Mouse (Mus musculus): ENCODE data around the gene Gm17727. TPM values are rescaled to one million over a fixed set of nuclear protein-coding genes. Genes with fewer than 3 reads are reported as not detected.

The Gm17727 gene
- total RNA-seq (2023) = not detected

GRCm38 (mm10) chr9:35778009-35778408, at the start of gene Gm17727:
Gm17727 (minus strand) TSS chr9:35778109.

GRCm38 (mm10) chr9:35790001-35790400, 12.1 kb upstream of the Gm17727 start, which contains the start of the genes Gm27235 and D730048I06Rik:
Gm27235 (minus strand) TSS chr9:35790101.
D730048I06Rik (minus strand) TSS chr9:35790112.

GRCm38 (mm10) chr9:35740749-35741148, 37.2 kb downstream of the Gm17727 start, which contains the start of gene Gm17677:
Gm17677 (plus strand) TSS chr9:35741049.

Other genes with a start within 250 kb of the Gm17727 start
- 0.12 TPM for gene Ddx25, start 219.6 kb downstream of the Gm17727 start, total RNA-seq (2023)
- 29.5 TPM for gene Pus3, start 219.5 kb downstream of the Gm17727 start, total RNA-seq (2023)
- not detected for gene Pate2, start 207.8 kb downstream of the Gm17727 start, total RNA-seq (2023)
- 8.9 TPM for gene Hyls1, start 207.7 kb downstream of the Gm17727 start, total RNA-seq (2023)
- not detected for gene Pate4, start 166.2 kb downstream of the Gm17727 start, total RNA-seq (2023)
- gene Pate3, start 129.9 kb downstream of the Gm17727 start, total RNA-seq (2023) = not detected
- gene Pate1, start 90.7 kb downstream of the Gm17727 start, total RNA-seq (2023) = not detected
- not detected for gene Gm17677, start 37.1 kb downstream of the Gm17727 start, total RNA-seq (2023)
- not detected for gene Gm27235, start 12.0 kb upstream of the Gm17727 start, total RNA-seq (2023)
- gene D730048I06Rik, start 12.0 kb upstream of the Gm17727 start, total RNA-seq (2023) = not detected
- gene 9230110F15Rik, start 66.0 kb upstream of the Gm17727 start, total RNA-seq (2023) = not detected
- not detected for gene 9230113P08Rik, start 130.3 kb upstream of the Gm17727 start, total RNA-seq (2023)

All from CD4-positive naive resting alpha-beta T cell, adult 57 days (primary cell).